Mouse (Mus musculus) liver, adult 2 months (tissue): ENCODE data around the gene Gngt2. TPM values are rescaled to one million over a fixed set of nuclear protein-coding genes. Genes with fewer than 3 reads are reported as not detected.

Experiments used
- DNase-seq: peaks from one replicate; pipeline ENCODE4 v3.0.0-alpha.2; 2011; ENCODE audit warnings: low read depth, low spot score; ENCODE audit errors: extremely low read depth
- H3K27ac ChIP-seq: fragments of 200-500 bp; replicated peaks from 2 replicates; pipeline ENCODE4 v1.5.1; 2012; ENCODE audit warnings: low read depth, mild to moderate bottlenecking, control low read depth, inconsistent platforms, low read length; ENCODE audit not compliant: insufficient read depth
- H3K27me3 ChIP-seq: fragments of 200-500 bp; 2 replicates; pipeline ENCODE4 v1.6.1; 2012; ENCODE audit warnings: mild to moderate bottlenecking, moderate library complexity, low read length, inconsistent platforms; ENCODE audit not compliant: control insufficient read depth, insufficient read depth
- H3K36me3 ChIP-seq: fragments of 200-500 bp; 2 replicates; pipeline ENCODE4 v1.6.1; 2012; ENCODE audit warnings: low read length, inconsistent platforms; ENCODE audit not compliant: control insufficient read depth, insufficient read depth
- H3K4me1 ChIP-seq: fragments of 200-500 bp; 2 replicates; pipeline ENCODE4 v1.6.1; 2011; ENCODE audit warnings: low read length; ENCODE audit not compliant: control insufficient read depth, insufficient read depth
- H3K4me3 ChIP-seq: fragments of 200-500 bp; 2 replicates; pipeline ENCODE4 v1.5.1; 2011; ENCODE audit warnings: low read depth, mild to moderate bottlenecking, control low read depth, low read length, moderate library complexity; ENCODE audit not compliant: insufficient read depth
- H3K79me2 ChIP-seq: fragments of 200-500 bp; 2 replicates; pipeline ENCODE4 v1.6.1; 2012; ENCODE audit warnings: inconsistent platforms, mild to moderate bottlenecking, low read length, moderate library complexity; ENCODE audit not compliant: control insufficient read depth, insufficient read depth
- H3K9ac ChIP-seq: fragments of 200-500 bp; 2 replicates; pipeline ENCODE4 v1.6.1; 2012; ENCODE audit warnings: low read depth, mild to moderate bottlenecking, control low read depth, inconsistent platforms, low read length
- CTCF ChIP-seq: fragments of 200-500 bp; IDR thresholded peaks from 2 replicates; pipeline ENCODE4 v1.5.1; 2011; ENCODE audit warnings: low read depth, low read length, control low read depth
- POLR2A ChIP-seq: fragments of 200-500 bp; IDR thresholded peaks from 2 replicates; pipeline ENCODE4 v1.6.1; 2011; ENCODE audit warnings: low read length, control low read depth; ENCODE audit not compliant: insufficient read depth; ENCODE audit errors: extremely low read depth
- WGBS: fragments of 180-500 bp; shearing (Covaris S2); methylation state at CpG from one replicate; pipeline ENCODE4 v1.1.7; 2018; 5-methylcytosine and 5-hydroxymethylcytosine counted together
- polyA plus RNA-seq: library from polyadenylated mRNA; depleted of rRNA; stranded (reverse); fragments of >200 nt; gene quantifications from 2 replicates; pipeline ENCODE4 v1.2.3, GENCODE M21; 2012
- total RNA-seq: library from RNA; depleted of rRNA; stranded (reverse); fragments of >200 nt; gene quantifications from 2 replicates; pipeline ENCODE4 v1.2.3, GENCODE M21; 2014

Gngt2 gene
- total and polyA plus RNA-seq, 2 experiments: 5.1 to 11.5 TPM

- DNase-seq: peak; percentile 36
- Histone ChIP-seq H3K27me3 (peaks cover 5% of the 10 kb centered on the region; the same call in 1 of the 2 replicates), H3K9ac (no peak overlapping the region), H3K4me3 (no peak overlapping the region), H3K4me1 (peaks cover 20% of the 10 kb centered on the region), H3K27ac (no peak overlapping the region), H3K79me2 (no peaks in the 10 kb centered on the region), H3K36me3 (no peaks in the 10 kb centered on the region)
- TF ChIP-seq CTCF (no peak), POLR2A (no peak)
- WGBS: 46% methylated on average over 6 of the region's 6 CpGs
Observed at GRCm38 (mm10) chr11:95826317-95827167, 10.5 kb upstream of the Gngt2 start.

GRCm38 (mm10) chr11:95827168-95827447 is 9.9 kb upstream of the Gngt2 start:
- no peak overlapping the region for H3K27ac ChIP-seq
- peaks cover 5% of the 10 kb centered on the region; the same call in 1 of the 2 replicates for H3K27me3 ChIP-seq
- WGBS: 2% methylated on average over 3 of the region's 3 CpGs
- H3K36me3 ChIP-seq: no peaks in the 10 kb centered on the region
- no peaks in the 10 kb centered on the region for H3K79me2 ChIP-seq
- H3K4me1 ChIP-seq: peaks cover 17% of the 10 kb centered on the region
- no peak for TF ChIP-seq CTCF
- TF ChIP-seq POLR2A: no peak
- H3K4me3 ChIP-seq: no peak overlapping the region
- peak; percentile 66 for DNase-seq
- H3K9ac ChIP-seq: no peak overlapping the region

GRCm38 (mm10) chr11:95827464-95828085 is 9.4 kb upstream of the Gngt2 start:
- no peaks in the 10 kb centered on the region for H3K36me3 ChIP-seq
- peaks cover 17% of the 10 kb centered on the region for H3K4me1 ChIP-seq
- TF ChIP-seq CTCF: peak; percentile 61
- TF ChIP-seq POLR2A: no peak
- no peak overlapping the region for H3K9ac ChIP-seq
- no peak overlapping the region for H3K4me3 ChIP-seq
- 21% methylated on average over 3 of the region's 3 CpGs for WGBS
- H3K79me2 ChIP-seq: no peaks in the 10 kb centered on the region
- H3K27me3 ChIP-seq: peaks cover 5% of the 10 kb centered on the region; the same call in 1 of the 2 replicates
- H3K27ac ChIP-seq: no peak overlapping the region
- DNase-seq: peak; percentile 54

- no peaks in the 10 kb centered on the region for H3K36me3 ChIP-seq
- no peak overlapping the region for H3K27ac ChIP-seq
- no peak overlapping the region for H3K9ac ChIP-seq
- 82% methylated on average over 11 of the region's 11 CpGs for WGBS
- TF ChIP-seq POLR2A (no peak), CTCF (no peak)
- H3K27me3 ChIP-seq: peaks cover 5% of the 10 kb centered on the region; the same call in 1 of the 2 replicates
- H3K4me1 ChIP-seq: peaks cover 13% of the 10 kb centered on the region
- no peaks in the 10 kb centered on the region for H3K79me2 ChIP-seq
- no peak overlapping the region for H3K4me3 ChIP-seq
- DNase-seq: no peak
Observed at GRCm38 (mm10) chr11:95828181-95828964, 8.6 kb upstream of the Gngt2 start.

GRCm38 (mm10) chr11:95829526-95830050 is 7.4 kb upstream of the Gngt2 start:
- no peak for DNase-seq
- peaks cover 5% of the 10 kb centered on the region; the same call in 1 of the 2 replicates for H3K27me3 ChIP-seq
- 81% methylated on average over 4 of the region's 4 CpGs for WGBS
- H3K4me1 ChIP-seq: peaks cover 8% of the 10 kb centered on the region
- no peak overlapping the region for H3K4me3 ChIP-seq
- H3K36me3 ChIP-seq: no peaks in the 10 kb centered on the region
- H3K9ac ChIP-seq: no peak overlapping the region
- H3K79me2 ChIP-seq: no peaks in the 10 kb centered on the region
- TF ChIP-seq POLR2A (no peak), CTCF (no peak)
- H3K27ac ChIP-seq: no peak overlapping the region
